Mouse (Mus musculus) liver, postnatal 0 days (tissue): ENCODE measurements around the gene Cic. TPM values are rescaled to one million over a fixed set of nuclear protein-coding genes. Genes with fewer than 3 reads are reported as not detected.

Source experiments
- ATAC-seq: fragments of 200-750 bp; cut with Nextera tagmentation; 2 replicates; pipeline ENCODE4 v1.8.0; 2017; ENCODE audit warnings: mild to moderate bottlenecking, moderate library complexity
- DNase-seq: peaks from one replicate; pipeline ENCODE4 v3.0.0-alpha.2; 2016
- H3K27ac ChIP-seq: fragments of 300-500 bp; sonication (generic); 2 replicates; pipeline ENCODE4 v1.5.1; 2014; ENCODE audit warnings: antibody characterized with exemption, moderate library complexity, mild to moderate bottlenecking, low read depth
- H3K27me3 ChIP-seq: fragments of 300-500 bp; sonication (generic); 2 replicates; pipeline ENCODE4 v1.6.1; 2014; ENCODE audit warnings: low read length, control low read depth, mixed read lengths; ENCODE audit not compliant: insufficient read depth
- H3K36me3 ChIP-seq: fragments of 300-500 bp; sonication (generic); replicated peaks from 2 replicates; pipeline ENCODE4 v1.6.1; 2014; ENCODE audit warnings: mild to moderate bottlenecking, control low read depth, low read length, moderate library complexity, mixed read lengths; ENCODE audit not compliant: insufficient read depth
- H3K4me1 ChIP-seq: fragments of 300-500 bp; sonication (generic); 2 replicates; pipeline ENCODE4 v1.6.1; 2014; ENCODE audit warnings: antibody characterized with exemption, mild to moderate bottlenecking, control low read depth; ENCODE audit not compliant: insufficient read depth
- H3K4me2 ChIP-seq: fragments of 300-500 bp; sonication (generic); 2 replicates; pipeline ENCODE4 v1.6.1; 2014; ENCODE audit warnings: low read depth, mild to moderate bottlenecking, low read length, moderate library complexity, mixed read lengths
- H3K4me3 ChIP-seq: fragments of 300-500 bp; sonication (generic); 2 replicates; pipeline ENCODE4 v1.5.1; 2014; ENCODE audit warnings: low read depth, low read length
- H3K9ac ChIP-seq: fragments of 300-500 bp; sonication (generic); replicated peaks from 2 replicates; pipeline ENCODE4 v1.6.1; 2014; ENCODE audit warnings: mild to moderate bottlenecking, moderate library complexity
- H3K9me3 ChIP-seq: fragments of 300-500 bp; sonication (generic); 2 replicates; pipeline ENCODE4 v1.6.1; 2016; ENCODE audit warnings: mild to moderate bottlenecking, control low read depth, low read length, mixed read lengths
- CTCF ChIP-seq: sonication (generic); IDR thresholded peaks from 2 replicates; pipeline ENCODE4 v1.5.1; 2016; ENCODE audit warnings: antibody characterized with exemption, low read depth
- EP300 ChIP-seq: IDR thresholded peaks from 2 replicates; pipeline ENCODE4 v1.6.1; 2016; ENCODE audit warnings: antibody characterized with exemption, low read depth, mild to moderate bottlenecking
- WGBS: fragments of 180-500 bp; shearing (Covaris S2); extraction: QIAGEN DNeasy Blood & Tissue Kit; methylation state at CpG from one replicate; pipeline ENCODE4 v1.1.7; 2014; ENCODE audit not compliant: insufficient replicate concordance; 5-methylcytosine and 5-hydroxymethylcytosine counted together
- polyA plus RNA-seq: library from polyadenylated mRNA; unstranded; fragments of >200 nt; fragmentation: Nextera tagmentation; extraction: Ambion mirVana; gene quantifications from 2 replicates; pipeline ENCODE4 v1.2.1, GENCODE M21; 2015

Cic gene
- polyA plus RNA-seq, 1 experiment from 2014 or later, result 8.9 TPM

DNA sequence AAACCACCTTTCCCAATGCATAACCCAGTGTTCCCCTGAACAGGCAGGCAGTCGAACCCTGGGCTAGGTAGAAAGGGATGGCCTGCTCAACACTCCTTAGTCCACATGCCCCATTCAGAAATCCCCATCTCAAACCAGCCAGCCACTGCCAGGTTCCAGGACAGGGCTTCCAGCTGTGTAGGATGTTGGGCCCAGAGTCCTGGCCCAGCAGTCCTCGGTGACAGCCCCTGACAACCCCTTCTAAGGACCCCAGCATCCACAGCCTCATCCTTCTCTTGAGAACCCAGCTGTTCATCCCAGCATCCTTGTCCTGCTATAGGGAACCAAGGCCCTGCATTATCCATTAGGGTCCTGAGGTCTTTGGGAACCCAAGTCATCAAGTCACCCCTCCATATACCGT, 20.0 kb upstream of the Cic start:
- DNase-seq (no peak), ATAC-seq (no peak)
- 28% methylated on average over 3 of the region's 3 CpGs for WGBS
- Histone ChIP-seq H3K9me3 (no peaks in the 10 kb centered on the region), H3K4me3 (peak overlapping the region; percentile 74; the same call in 1 of the 2 replicates), H3K27me3 (no peaks in the 10 kb centered on the region), H3K9ac (peak overlapping the region; percentile 91; the same call in 1 of the 2 replicates), H3K4me1 (peaks cover 41% of the 10 kb centered on the region), H3K36me3 (peaks cover 20% of the 10 kb centered on the region; the same call in 1 of the 2 replicates), H3K4me2 (peak overlapping the region; percentile 88), H3K27ac (0 out of 2 replicates have a peak overlapping the region, but pooled peaks have one; percentile 30)
- no peak for TF ChIP-seq EP300
- TF ChIP-seq CTCF, result no peak

DNA sequence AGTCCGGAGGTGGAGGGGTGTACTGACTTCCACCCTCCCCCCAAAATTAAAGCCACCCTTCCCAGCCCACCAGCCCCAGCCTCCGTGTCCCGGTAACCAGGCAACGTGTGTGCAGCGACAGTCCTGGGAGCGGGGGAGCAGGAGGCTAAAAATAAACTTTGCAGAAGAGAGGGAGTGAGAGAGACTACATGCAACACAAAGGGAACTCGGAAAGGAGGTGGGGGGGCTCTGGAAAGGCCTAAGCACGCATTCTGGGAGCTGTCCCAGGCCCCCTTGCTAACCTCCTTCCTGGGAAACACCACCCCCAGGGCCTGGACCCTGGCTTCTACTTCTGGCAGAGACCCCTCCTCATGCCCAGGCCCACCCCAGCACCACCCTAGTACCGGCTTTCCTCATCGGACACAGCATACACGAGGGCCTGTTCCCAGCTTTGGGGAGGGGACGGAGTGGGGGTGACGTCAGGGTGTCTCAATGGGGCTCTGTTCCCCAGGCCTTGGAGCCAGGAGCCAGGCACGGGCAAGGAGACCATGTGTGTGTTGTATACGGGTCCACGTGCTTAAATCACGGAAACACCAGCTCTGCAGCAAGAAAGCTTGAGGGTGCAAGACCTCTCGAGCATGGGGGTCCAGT, 19.4 kb upstream of the Cic start:
- ATAC-seq, result no peak
- Histone ChIP-seq H3K4me3 (peak overlapping the region; percentile 74), H3K27me3 (no peaks in the 10 kb centered on the region), H3K36me3 (peaks cover 19% of the 10 kb centered on the region; the same call in 1 of the 2 replicates), H3K4me2 (peak overlapping the region; percentile 88), H3K9ac (peak overlapping the region; percentile 91), H3K27ac (peak overlapping the region; percentile 97), H3K4me1 (peaks cover 41% of the 10 kb centered on the region), H3K9me3 (no peaks in the 10 kb centered on the region)
- no peak for TF ChIP-seq EP300
- TF ChIP-seq CTCF, result no peak
- 5% methylated on average over 18 of the region's 18 CpGs for WGBS
- DNase-seq, result peak; percentile 44

DNA sequence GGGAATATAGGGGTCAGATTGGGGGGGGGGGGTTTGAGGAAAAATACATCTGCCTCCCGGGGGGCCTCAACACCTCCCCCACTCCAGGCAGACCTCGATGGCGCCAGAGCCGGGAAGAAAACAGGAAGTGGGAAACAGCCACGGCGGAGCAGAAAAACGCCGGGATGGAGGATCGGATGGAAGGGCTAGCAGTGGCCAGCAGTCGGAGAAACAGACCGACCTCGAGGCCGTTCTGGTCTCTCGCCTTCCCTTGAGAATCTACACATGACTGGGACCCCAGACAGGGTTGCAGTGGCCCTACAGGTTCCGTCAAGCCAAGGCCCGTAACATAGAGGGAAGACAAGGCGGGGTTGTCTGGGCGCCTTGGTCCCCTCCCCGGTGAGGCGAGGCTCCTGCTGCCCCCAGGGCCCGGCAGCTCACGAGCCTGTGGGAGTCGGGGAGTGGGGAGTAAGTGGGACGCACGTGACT, 18.6 kb upstream of the Cic start:
- no peak for DNase-seq

DNA sequence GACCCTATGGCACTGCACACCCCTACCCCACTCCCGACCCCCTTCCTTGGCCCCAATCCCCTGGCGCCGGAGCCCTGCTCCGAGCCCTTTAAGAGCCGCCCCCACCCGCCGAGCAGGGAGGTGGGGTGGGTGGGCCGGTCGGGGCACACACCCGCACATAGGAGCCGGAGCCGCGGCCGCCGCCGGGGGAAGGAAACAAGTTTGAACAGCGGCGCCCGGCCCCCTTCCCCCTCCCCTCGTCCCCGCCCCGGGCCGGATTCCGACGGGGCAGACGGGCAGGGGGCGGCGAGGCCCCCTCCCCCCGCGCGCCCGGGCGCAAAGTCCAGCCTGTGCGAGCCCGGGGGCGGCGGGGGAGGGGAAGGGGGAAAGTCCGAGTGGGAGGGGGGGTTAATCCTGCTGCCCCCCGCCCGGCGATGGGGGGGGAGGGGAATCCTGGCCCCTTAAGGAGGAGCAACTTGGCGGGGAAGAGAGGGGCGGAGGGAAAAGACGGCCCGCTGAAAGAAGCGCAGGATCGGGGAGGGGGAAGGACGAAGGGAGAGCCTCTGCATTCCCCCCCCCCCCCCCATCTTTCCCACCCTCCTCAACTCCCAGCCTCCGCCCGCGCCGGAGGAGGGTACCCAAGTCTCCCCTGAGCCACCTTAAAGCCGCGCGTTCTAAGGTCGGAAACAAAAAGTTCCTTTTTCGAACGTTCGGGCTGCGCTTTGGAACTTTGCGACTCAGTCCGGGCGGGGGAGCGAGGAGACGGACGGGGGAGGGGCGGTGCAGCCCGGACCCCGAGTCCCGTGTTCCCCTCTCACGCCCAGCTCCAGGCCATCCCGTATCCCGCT, 18.0 kb upstream of the Cic start:
- peak overlapping the region; percentile 97 for H3K27ac ChIP-seq
- ATAC-seq (peak; percentile 50), DNase-seq (peak; percentile 81)
- 2% methylated on average over 36 of the region's 73 CpGs for WGBS
- peak overlapping the region; percentile 88 for H3K4me2 ChIP-seq
- H3K9me3 ChIP-seq, result no peaks in the 10 kb centered on the region
- TF ChIP-seq EP300 (no peak), CTCF (no peak)
- H3K27me3 ChIP-seq, result no peaks in the 10 kb centered on the region
- peak overlapping the region; percentile 74 for H3K4me3 ChIP-seq
- peak overlapping the region; percentile 91 for H3K9ac ChIP-seq
- peaks cover 41% of the 10 kb centered on the region for H3K4me1 ChIP-seq
- peaks cover 16% of the 10 kb centered on the region; the same call in 1 of the 2 replicates for H3K36me3 ChIP-seq

More for the DNA sequence above, 18.6 kb upstream of the Cic start:
- peak overlapping the region; percentile 91 for H3K9ac ChIP-seq
- peak overlapping the region; percentile 97 for H3K27ac ChIP-seq
- ATAC-seq, result peak; percentile 5
- peak overlapping the region; percentile 88 for H3K4me2 ChIP-seq
- peaks cover 17% of the 10 kb centered on the region; the same call in 1 of the 2 replicates for H3K36me3 ChIP-seq
- no peaks in the 10 kb centered on the region for H3K27me3 ChIP-seq
- TF ChIP-seq CTCF (no peak), EP300 (no peak)
- under 1% methylated on average over 23 of the region's 25 CpGs for WGBS
- H3K9me3 ChIP-seq, result no peaks in the 10 kb centered on the region
- peaks cover 41% of the 10 kb centered on the region for H3K4me1 ChIP-seq
- H3K4me3 ChIP-seq, result peak overlapping the region; percentile 74

DNA sequence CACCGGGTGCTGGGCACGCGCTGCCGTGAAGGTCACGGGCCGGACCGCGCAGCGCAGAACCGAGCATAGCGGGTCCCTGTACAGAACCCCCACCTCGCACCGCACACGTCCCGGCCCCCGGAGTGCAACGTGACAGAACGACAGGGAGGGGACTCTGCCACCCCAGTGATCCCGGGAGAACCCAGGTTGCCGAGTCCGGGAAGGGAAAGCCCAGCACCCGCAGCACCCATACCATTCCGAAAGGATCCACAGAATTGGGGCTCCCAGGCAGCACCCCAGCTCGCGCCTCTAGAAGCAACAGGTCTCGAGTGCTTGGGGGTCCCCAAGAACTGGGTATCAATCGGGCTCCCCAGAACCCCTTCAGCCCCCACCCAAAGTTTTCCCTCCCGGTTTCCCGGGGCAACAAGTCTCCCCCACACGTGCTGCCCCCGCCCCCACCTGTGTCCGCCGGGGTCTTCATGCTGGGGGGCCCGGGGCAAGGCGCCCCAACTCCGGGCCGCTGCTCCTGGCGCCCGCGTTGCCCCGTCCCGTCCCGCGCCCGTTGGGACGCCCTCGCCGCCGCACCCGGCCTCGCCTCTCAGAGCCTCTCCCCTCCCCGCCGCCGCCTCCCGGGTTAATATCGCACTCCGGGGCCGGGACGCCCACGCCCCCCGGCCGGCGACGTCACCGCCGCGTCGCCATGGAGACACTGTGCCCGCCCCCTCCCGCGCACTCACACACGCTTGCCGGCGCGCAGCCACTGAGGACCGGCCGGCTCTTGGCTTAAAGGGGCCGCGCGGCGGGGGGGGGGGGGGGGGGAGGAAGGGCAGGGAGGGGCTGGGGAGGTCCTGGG, 17.1 kb upstream of the Cic start, which contains the start of gene Erf:
Gene Erf (minus strand): TSS at position 621 of the 832 bp plus-strand sequence.
- Histone ChIP-seq H3K4me3 (peak within 1 kb of the TSS; percentile 74), H3K36me3 (peaks cover 9% of the 10 kb centered on the region; the same call in 1 of the 2 replicates), H3K4me1 (peaks cover 41% of the 10 kb centered on the region), H3K9ac (peak within 1 kb of the TSS; percentile 91), H3K27ac (peak within 1 kb of the TSS; percentile 97), H3K4me2 (peak within 1 kb of the TSS; percentile 88), H3K27me3 (no peaks in the 10 kb centered on the region), H3K9me3 (no peaks in the 10 kb centered on the region)
- DNase-seq (peak; percentile 97), ATAC-seq (peak; percentile 85)
- TF ChIP-seq EP300 (no peak), CTCF (no peak)
- under 1% methylated on average over 64 of the region's 81 CpGs for WGBS
